Mouse (Mus musculus): Measurements from ENCODE around the gene Vsx1.

DNA sequence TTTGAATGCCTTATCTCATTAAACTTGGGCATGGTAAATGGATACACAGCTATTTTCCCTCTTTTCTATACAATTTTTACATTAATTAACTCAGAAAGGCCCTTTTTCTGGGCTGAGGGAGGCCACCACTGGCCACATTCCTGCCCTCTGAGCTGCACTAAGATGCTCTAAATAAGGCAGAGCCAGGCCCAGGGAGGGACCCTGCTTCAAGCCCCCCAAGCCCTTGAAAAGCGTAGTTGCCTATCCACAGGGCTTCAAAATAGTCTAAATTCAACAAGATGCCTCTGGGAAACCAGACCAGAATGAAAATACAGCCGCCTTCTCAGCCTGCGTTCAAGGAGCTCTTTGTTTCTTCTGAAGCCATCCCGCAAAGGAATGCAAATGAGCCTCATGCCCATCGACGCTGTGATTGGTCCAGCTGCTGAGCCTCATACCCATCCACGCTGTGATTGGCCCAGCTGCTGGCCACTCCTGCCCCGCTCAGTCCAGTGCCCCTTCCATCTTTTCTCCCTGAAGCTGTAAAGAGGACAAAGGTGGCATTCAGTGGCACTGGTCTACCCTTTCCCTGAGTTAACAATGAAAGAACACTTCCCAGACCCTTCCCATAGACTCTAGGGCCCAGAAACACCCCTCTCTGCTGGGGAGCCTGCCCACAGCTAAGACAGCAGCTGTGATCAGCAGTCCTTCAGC lies 45.3 kb downstream of the Vsx1 start:
- TF ChIP-seq CTCF (IDR thresholded peaks at IDR 0.05; ENCODE audit: low read depth) = no peak
- TF ChIP-seq EP300 (IDR thresholded peaks at IDR 0.05; ENCODE audit: low read depth) = no peak

All from liver, embryonic 14.5 days (tissue).